Mouse (Mus musculus): ENCODE results near the gene Cebpg. TPM values are rescaled to one million over a fixed set of nuclear protein-coding genes. Genes with fewer than 3 reads are reported as not detected.

Gene Cebpg
- polyA plus RNA-seq, 1 experiment from 2014 or later, result 37.4 TPM

- H3K4me1 ChIP-seq, result 0 out of 2 replicates have a peak, but pooled peaks cover 5% of the 10 kb centered on the region
- H3K27me3 ChIP-seq, result no peaks in the 10 kb centered on the region
- no peaks in the 10 kb centered on the region for H3K9me3 ChIP-seq (replicated peaks)
- WGBS, result 82% methylated on average over 3 of the region's 3 CpGs
- peaks cover 43% of the 10 kb centered on the region for H3K36me3 ChIP-seq
- no peak overlapping the region for H3K4me3 ChIP-seq (replicated peaks)
- ATAC-seq (replicated peaks; ENCODE audit: low FRiP score), result no peak
- H3K9ac ChIP-seq, result no peak overlapping the region
- no peak overlapping the region for H3K4me2 ChIP-seq
- no peak overlapping the region for H3K27ac ChIP-seq
Measured at GRCm38 (mm10) chr7:35029648-35030047, 26.7 kb downstream of the Cebpg start.

- H3K27ac ChIP-seq, result no peak overlapping the region
- peaks cover 39% of the 10 kb centered on the region for H3K36me3 ChIP-seq
- H3K27me3 ChIP-seq, result no peaks in the 10 kb centered on the region
- WGBS, result 80% methylated on average over 5 of the region's 5 CpGs
- H3K4me2 ChIP-seq, result no peak overlapping the region
- H3K4me3 ChIP-seq (replicated peaks), result no peak overlapping the region
- H3K4me1 ChIP-seq, result 0 out of 2 replicates have a peak, but pooled peaks cover under 1% of the 10 kb centered on the region
- ATAC-seq (replicated peaks; ENCODE audit: low FRiP score), result no peak
- H3K9ac ChIP-seq, result no peak overlapping the region
- H3K9me3 ChIP-seq (replicated peaks), result no peaks in the 10 kb centered on the region
Measured at GRCm38 (mm10) chr7:35029228-35029627, 27.1 kb downstream of the Cebpg start.

GRCm38 (mm10) chr7:35028559-35028958 is 27.8 kb downstream of the Cebpg start:
- WGBS, result 77% methylated on average over 16 of the region's 16 CpGs
- Histone ChIP-seq H3K27me3 (no peaks in the 10 kb centered on the region), H3K9ac (no peak overlapping the region), H3K27ac (no peak overlapping the region), H3K9me3 (replicated peaks) (no peaks in the 10 kb centered on the region), H3K4me1 (no peaks in the 10 kb centered on the region), H3K4me3 (replicated peaks) (no peak overlapping the region), H3K36me3 (peaks cover 38% of the 10 kb centered on the region), H3K4me2 (no peak overlapping the region)
- ATAC-seq (replicated peaks; ENCODE audit: low FRiP score), result no peak

GRCm38 (mm10) chr7:35027801-35028420 is 28.5 kb downstream of the Cebpg start:
- Histone ChIP-seq H3K27ac (no peak overlapping the region), H3K4me2 (no peak overlapping the region), H3K36me3 (peaks cover 33% of the 10 kb centered on the region), H3K27me3 (no peaks in the 10 kb centered on the region), H3K4me1 (no peaks in the 10 kb centered on the region), H3K4me3 (replicated peaks) (no peak overlapping the region), H3K9me3 (replicated peaks) (no peaks in the 10 kb centered on the region), H3K9ac (no peak overlapping the region)
- WGBS, result 85% methylated on average over 9 of the region's 9 CpGs
- ATAC-seq (replicated peaks; ENCODE audit: low FRiP score), result no peak

GRCm38 (mm10) chr7:35026838-35027291 is 29.5 kb downstream of the Cebpg start:
- Histone ChIP-seq H3K36me3 (peaks cover 29% of the 10 kb centered on the region), H3K4me1 (no peaks in the 10 kb centered on the region), H3K4me3 (replicated peaks) (no peak overlapping the region), H3K27me3 (no peaks in the 10 kb centered on the region), H3K9ac (no peak overlapping the region), H3K9me3 (replicated peaks) (no peaks in the 10 kb centered on the region), H3K4me2 (no peak overlapping the region), H3K27ac (no peak overlapping the region)
- 72% methylated on average over 3 of the region's 3 CpGs for WGBS
- no peak for ATAC-seq (replicated peaks; ENCODE audit: low FRiP score)

DNA sequence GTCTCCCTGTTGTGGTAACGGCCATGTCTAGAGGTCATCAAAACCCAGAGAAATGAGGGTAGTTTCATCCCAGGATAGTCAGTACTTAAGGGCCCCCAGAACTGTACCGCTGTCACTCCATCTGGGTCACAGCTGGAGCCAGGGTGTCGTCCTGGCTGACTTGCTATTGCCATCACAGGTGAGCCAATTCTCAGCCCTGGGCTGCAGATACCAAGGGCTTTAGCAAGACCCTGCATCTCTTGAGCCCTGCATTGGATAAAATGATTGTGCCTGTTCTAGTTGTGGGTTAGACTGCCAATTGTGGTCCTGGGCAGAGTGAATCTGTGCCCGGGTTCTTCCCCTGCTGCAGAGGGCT is 30.1 kb downstream of the Cebpg start:
- no peak for ATAC-seq (replicated peaks; ENCODE audit: low FRiP score)
- Histone ChIP-seq H3K4me2 (no peak overlapping the region), H3K9me3 (replicated peaks) (no peaks in the 10 kb centered on the region), H3K4me3 (replicated peaks) (no peak overlapping the region), H3K27me3 (no peaks in the 10 kb centered on the region), H3K27ac (no peak overlapping the region), H3K36me3 (peaks cover 29% of the 10 kb centered on the region), H3K4me1 (no peaks in the 10 kb centered on the region), H3K9ac (no peak overlapping the region)
- WGBS, result 81% methylated on average over 4 of the region's 4 CpGs

DNA sequence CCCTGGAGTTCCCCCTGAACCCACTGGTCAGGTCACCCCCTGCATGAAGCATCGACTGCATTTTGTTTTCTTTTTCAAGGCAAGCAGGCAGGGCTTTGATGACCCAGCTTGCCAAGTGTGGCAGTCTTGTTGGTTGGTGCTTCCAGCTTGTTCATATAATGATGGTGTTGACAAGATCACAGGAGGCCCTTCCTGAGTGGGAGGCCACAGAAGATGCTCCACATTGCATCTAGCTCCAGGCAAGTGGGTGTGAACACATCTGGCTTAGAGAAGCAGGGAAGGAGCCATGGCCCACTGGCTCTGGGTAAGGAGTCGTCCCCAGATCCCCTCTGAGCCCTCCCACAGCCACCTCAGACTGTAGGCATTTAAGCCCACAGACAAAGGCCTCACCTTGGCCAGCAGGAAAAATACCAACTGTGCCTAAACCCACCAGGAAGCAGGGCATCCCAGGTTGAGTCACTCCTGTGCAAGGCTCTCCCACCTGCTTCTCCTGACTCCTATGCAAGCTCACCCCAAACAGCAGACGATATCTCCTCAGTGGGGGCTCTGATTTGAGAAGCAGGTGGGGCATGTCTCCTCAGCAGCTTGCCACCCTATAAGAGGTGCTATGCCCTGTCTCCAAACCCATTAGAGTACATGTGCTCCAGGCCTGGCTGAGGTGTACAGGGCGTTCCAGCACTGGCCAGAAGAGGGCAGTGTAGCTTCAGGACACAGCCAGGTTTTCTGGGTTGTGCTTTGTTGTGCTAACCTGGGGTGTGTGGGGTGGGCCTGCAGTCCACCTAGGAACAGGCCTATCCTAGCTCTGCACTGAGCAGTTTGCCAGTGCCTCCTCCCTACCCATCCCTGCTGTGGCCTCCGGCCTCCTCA is 30.7 kb downstream of the Cebpg start:
- Histone ChIP-seq H3K4me1 (no peaks in the 10 kb centered on the region), H3K9ac (no peak overlapping the region), H3K36me3 (peaks cover 29% of the 10 kb centered on the region; the same call in 1 of the 2 replicates), H3K27ac (no peak overlapping the region), H3K4me2 (no peak overlapping the region), H3K4me3 (replicated peaks) (no peak overlapping the region), H3K9me3 (replicated peaks) (no peaks in the 10 kb centered on the region), H3K27me3 (no peaks in the 10 kb centered on the region)
- 44% methylated on average over 5 of the region's 5 CpGs for WGBS
- no peak; the same call in 1 of the 2 replicates for ATAC-seq (replicated peaks; ENCODE audit: low FRiP score)

- H3K4me3 ChIP-seq (replicated peaks), result no peak overlapping the region
- no peak overlapping the region for H3K4me2 ChIP-seq
- H3K27me3 ChIP-seq, result no peaks in the 10 kb centered on the region
- no peaks in the 10 kb centered on the region for H3K4me1 ChIP-seq
- WGBS, result 64% methylated on average over 1 of the region's 1 CpGs
- no peak for ATAC-seq (replicated peaks; ENCODE audit: low FRiP score)
- H3K36me3 ChIP-seq, result peaks cover 28% of the 10 kb centered on the region; the same call in 1 of the 2 replicates
- no peak overlapping the region for H3K9ac ChIP-seq
- H3K9me3 ChIP-seq (replicated peaks), result no peaks in the 10 kb centered on the region
- H3K27ac ChIP-seq, result no peak overlapping the region
Measured at GRCm38 (mm10) chr7:35024426-35024825, 31.9 kb downstream of the Cebpg start.

GRCm38 (mm10) chr7:35023251-35023650 is 33.1 kb downstream of the Cebpg start:
- H3K9ac ChIP-seq, result no peak overlapping the region
- H3K4me2 ChIP-seq, result no peak overlapping the region
- ATAC-seq (replicated peaks; ENCODE audit: low FRiP score), result no peak
- no peak overlapping the region for H3K4me3 ChIP-seq (replicated peaks)
- peaks cover 22% of the 10 kb centered on the region; the same call in 1 of the 2 replicates for H3K36me3 ChIP-seq
- H3K4me1 ChIP-seq, result no peaks in the 10 kb centered on the region
- H3K27me3 ChIP-seq, result no peaks in the 10 kb centered on the region
- H3K27ac ChIP-seq, result no peak overlapping the region
- 83% methylated on average over 4 of the region's 4 CpGs for WGBS
- H3K9me3 ChIP-seq (replicated peaks), result no peaks in the 10 kb centered on the region

DNA sequence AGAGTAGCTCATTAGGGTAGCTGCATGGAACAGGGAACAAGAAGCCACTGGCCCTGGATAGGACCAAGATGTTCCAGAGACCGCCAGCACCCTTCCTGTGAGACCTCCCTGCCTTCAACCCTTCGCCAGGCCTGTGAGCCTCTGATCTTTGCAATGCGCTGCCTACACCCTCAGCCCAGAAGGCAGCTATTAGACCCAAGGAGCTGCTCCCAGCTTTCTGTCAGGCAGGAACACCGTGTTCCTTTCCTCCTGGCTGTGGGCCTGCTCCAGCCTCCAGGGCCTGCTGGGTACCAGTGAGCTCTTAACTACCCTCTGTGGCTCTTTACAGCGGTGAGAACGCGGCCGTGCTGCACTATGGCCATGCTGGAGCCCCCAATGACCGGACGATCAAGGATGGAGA is 35.0 kb downstream of the Cebpg start:
- Histone ChIP-seq H3K9me3 (replicated peaks) (no peaks in the 10 kb centered on the region), H3K27ac (no peak overlapping the region), H3K9ac (no peak overlapping the region), H3K4me3 (replicated peaks) (no peak overlapping the region), H3K4me1 (no peaks in the 10 kb centered on the region), H3K27me3 (no peaks in the 10 kb centered on the region), H3K36me3 (peaks cover 16% of the 10 kb centered on the region; the same call in 1 of the 2 replicates), H3K4me2 (no peak overlapping the region)
- no peak for ATAC-seq (replicated peaks; ENCODE audit: low FRiP score)
- 84% methylated on average over 10 of the region's 10 CpGs for WGBS

- Histone ChIP-seq H3K9ac (no peak overlapping the region), H3K9me3 (replicated peaks) (no peaks in the 10 kb centered on the region), H3K4me3 (replicated peaks) (no peak overlapping the region), H3K27me3 (no peaks in the 10 kb centered on the region), H3K4me1 (no peaks in the 10 kb centered on the region), H3K36me3 (no peaks in the 10 kb centered on the region; the same call in 1 of the 2 replicates), H3K27ac (no peak overlapping the region), H3K4me2 (no peak overlapping the region)
- no peak for ATAC-seq (replicated peaks; ENCODE audit: low FRiP score)
- 78% methylated on average over 2 of the region's 2 CpGs for whole genome bisulfite sequencing
Measured at GRCm38 (mm10) chr7:35015252-35015651, 41.1 kb downstream of the Cebpg start.

GRCm38 (mm10) chr7:35013228-35013627 is 43.1 kb downstream of the Cebpg start:
- H3K4me2 ChIP-seq, result no peak overlapping the region
- H3K4me3 ChIP-seq (replicated peaks), result no peak overlapping the region
- H3K9ac ChIP-seq, result no peak overlapping the region
- H3K36me3 ChIP-seq, result no peaks in the 10 kb centered on the region
- 76% methylated on average over 9 of the region's 9 CpGs for WGBS
- no peaks in the 10 kb centered on the region for H3K4me1 ChIP-seq
- no peak overlapping the region for H3K27ac ChIP-seq
- H3K27me3 ChIP-seq, result no peaks in the 10 kb centered on the region
- H3K9me3 ChIP-seq (replicated peaks), result no peaks in the 10 kb centered on the region
- no peak for ATAC-seq (replicated peaks; ENCODE audit: low FRiP score)
